Mouse (Mus musculus) adrenal gland, postnatal 4 days (tissue): ENCODE results near the gene Cyct. TPM values are rescaled to one million over a fixed set of nuclear protein-coding genes. Genes with fewer than 3 reads are reported as not detected.

Experiments used
- DNase-seq, 2 experiments: peaks; one replicate each; pipeline ENCODE4 v3.0.0; 2021 to 2022; ENCODE audit warnings: low spot score in 2 of 2, mixed read lengths in 2 of 2
- long read RNA-seq, 2 experiments: library from polyadenylated mRNA; stranded (forward); transcript quantifications; one replicate each; pipeline ENCODE4 v2.0.0; 2021
- total RNA-seq, 2 experiments: library from RNA; stranded (reverse); gene quantifications; 2 replicates each; pipeline ENCODE4 v1.2.3; 2021

Cyct gene
- total RNA-seq = not detected
- long read RNA-seq, experiment 1 = 0 reads
- long read RNA-seq, experiment 2 = 0 reads

- DNase-seq = no peak
Measured at GRCm38 (mm10) chr2:76360226-76360625, at the start of gene Cyct. TSS of gene Cyct (minus strand) at chr2:76360450.

GRCm38 (mm10) chr2:76409986-76410385 lies 49.7 kb upstream of the Cyct start:
- no peak for DNase-seq

GRCm38 (mm10) chr2:76409526-76409925 lies 49.3 kb upstream of the Cyct start:
- DNase-seq = no peak

GRCm38 (mm10) chr2:76406937-76407441 lies 46.7 kb upstream of the Cyct start:
- peak; percentile 18 to 19 for DNase-seq

- DNase-seq = peak; percentile 38 to 51
Measured at GRCm38 (mm10) chr2:76406151-76406936, 46.1 kb upstream of the Cyct start, which contains the start of gene Osbpl6. TSS of gene Osbpl6 (plus strand) at chr2:76406508.

- DNase-seq = no peak
Measured at GRCm38 (mm10) chr2:76405596-76406150, 45.4 kb upstream of the Cyct start.

- DNase-seq = no peak
Measured at GRCm38 (mm10) chr2:76400178-76400577, 39.9 kb upstream of the Cyct start.

GRCm38 (mm10) chr2:76386531-76386930 lies 26.3 kb upstream of the Cyct start:
- no peak for DNase-seq

- no peak for DNase-seq
Measured at GRCm38 (mm10) chr2:76378646-76379045, 18.4 kb upstream of the Cyct start.

GRCm38 (mm10) chr2:76374544-76375206 lies 14.4 kb upstream of the Cyct start:
- no peak for DNase-seq

- no peak for DNase-seq
Measured at GRCm38 (mm10) chr2:76372244-76372643, 12.0 kb upstream of the Cyct start.

GRCm38 (mm10) chr2:76370656-76370922 lies 10.3 kb upstream of the Cyct start:
- DNase-seq = no peak

- peak; percentile 72 to 85 for DNase-seq
Measured at GRCm38 (mm10) chr2:76369821-76370655, 9.8 kb upstream of the Cyct start, which contains the start of gene Rbm45. TSS of gene Rbm45 (plus strand) at chr2:76369984.

GRCm38 (mm10) chr2:76368861-76369660 lies 8.8 kb upstream of the Cyct start:
- no peak for DNase-seq

GRCm38 (mm10) chr2:76367188-76367922 lies 7.1 kb upstream of the Cyct start:
- DNase-seq = peak; percentile 49 to 63

GRCm38 (mm10) chr2:76365811-76366210 lies 5.6 kb upstream of the Cyct start:
- no peak for DNase-seq

GRCm38 (mm10) chr2:76362111-76362510 lies 1.9 kb upstream of the Cyct start:
- DNase-seq = no peak

- DNase-seq = no peak
Measured at GRCm38 (mm10) chr2:76347839-76348238, 12.4 kb downstream of the Cyct start.

- DNase-seq = no peak
Measured at GRCm38 (mm10) chr2:76342146-76342545, 18.1 kb downstream of the Cyct start.
